Mouse (Mus musculus) left cerebral cortex, adult 18-20 months (tissue): ENCODE results near the gene Prpf31. TPM values are rescaled to one million over a fixed set of nuclear protein-coding genes. Genes with fewer than 3 reads are reported as not detected.
A peak's percentile ranks its signal among the peaks of the same experiment; 100 is the strongest.

Experiments used
- DNase-seq, 2 experiments: peaks; one replicate each; pipeline ENCODE4 v3.0.0; 2021 to 2022; ENCODE audit warnings: low spot score in 2 of 2, mixed read lengths in 1 of 2
- total RNA-seq, 2 experiments: library from RNA; stranded (reverse); gene quantifications; 2 replicates each; pipeline ENCODE4 v1.2.3; 2021

Prpf31 gene
- total RNA-seq, 2 experiments from 2014 or later: 53.0 to 55.2 TPM

DNA sequence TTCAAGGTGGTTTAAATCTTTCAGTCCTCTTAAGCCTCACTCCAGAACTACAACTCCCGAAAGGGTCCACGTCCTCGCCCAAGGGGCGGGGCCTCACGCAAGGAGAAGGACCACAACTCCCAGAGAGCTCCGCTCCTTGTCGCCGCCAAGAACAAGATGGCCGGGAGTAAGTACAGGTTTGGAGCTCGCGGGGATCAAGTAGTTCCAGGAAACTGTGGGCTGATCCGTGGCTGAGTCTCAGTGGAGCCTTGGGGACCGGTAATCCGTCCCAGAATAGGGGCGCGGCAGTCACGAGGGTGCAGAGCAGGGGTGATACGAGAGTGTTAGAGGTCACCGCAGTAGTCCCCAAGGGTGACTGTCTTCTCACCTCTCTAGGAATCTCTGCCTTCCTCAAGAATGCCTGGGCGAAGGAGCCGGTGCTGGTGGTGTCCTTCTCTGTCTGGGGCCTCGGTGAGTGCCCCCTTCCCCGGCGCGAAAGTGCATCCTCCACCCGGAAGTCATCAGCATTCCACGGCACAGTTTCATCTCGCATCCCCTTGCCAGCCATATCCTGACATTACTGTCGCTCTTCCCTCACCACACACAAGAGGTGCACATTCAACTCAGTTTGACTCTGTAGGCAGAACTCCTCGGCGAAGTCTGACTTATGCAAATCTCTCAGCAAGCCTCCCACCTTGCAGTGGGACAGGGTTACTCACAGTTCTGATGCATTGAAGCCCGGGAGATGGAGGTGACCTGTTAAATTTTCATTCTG lies 12.4 kb upstream of the Prpf31 start, which contains the start of gene Ndufa3:
Gene Ndufa3 (plus strand): TSS at position 132 of the 754 bp plus-strand sequence.
- peak; percentile 89 to 92 for DNase-seq

DNA sequence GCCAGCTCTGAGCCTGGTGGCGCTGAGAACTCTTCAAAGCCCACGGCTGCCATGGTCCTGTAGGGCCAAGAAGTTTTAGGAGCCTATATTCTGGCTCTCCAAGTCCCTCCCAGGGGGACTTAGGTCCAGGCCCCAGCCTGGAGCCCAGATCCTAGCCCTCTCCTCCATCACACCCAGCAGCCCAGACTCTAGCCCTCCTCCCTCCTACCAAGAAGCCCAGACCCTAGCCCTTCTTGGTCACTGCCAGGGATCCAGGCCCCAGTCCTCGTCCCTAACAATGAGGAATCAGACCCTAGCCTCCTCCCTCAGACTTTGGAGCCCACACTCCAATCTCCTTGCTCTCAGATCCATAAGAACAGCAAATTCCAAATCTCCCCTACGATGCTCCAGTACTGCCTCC lies 755 bp upstream of the Prpf31 start:
- no peak for DNase-seq

DNA sequence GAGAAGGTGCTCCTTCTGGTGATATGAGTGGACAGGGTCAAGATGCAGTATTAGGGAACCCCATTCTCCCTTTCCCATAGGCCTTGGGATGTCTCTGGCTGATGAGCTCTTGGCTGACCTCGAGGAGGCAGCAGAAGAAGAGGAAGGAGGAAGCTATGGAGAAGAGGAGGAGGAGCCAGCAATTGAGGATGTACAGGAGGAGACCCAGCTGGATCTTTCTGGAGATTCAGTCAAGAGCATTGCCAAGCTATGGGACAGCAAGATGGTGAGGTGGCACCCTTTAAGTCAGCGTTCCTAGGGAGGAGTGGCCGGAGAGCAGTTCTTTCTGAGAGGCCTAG lies 662 bp downstream of the Prpf31 start:
- no peak for DNase-seq

DNA sequence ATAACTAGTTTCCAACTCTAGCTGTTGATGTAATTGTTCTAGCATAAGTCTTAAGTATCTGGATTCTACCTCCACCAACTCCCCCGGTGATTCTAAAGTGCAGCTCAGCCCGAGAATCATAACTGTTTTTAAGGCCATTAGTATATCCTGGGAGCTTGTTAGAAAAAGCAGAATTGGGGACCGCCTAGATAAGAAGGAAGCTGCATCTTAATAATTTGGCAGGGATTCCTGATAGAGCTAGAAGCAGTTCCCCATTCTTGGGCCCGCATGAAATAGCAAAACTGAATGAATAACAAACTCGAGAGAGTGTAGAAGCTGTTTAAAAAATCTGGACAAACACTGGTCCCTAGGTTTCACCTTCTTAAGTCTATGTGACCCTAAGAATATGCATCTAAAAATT lies 13.6 kb downstream of the Prpf31 start:
- DNase-seq: no peak

DNA sequence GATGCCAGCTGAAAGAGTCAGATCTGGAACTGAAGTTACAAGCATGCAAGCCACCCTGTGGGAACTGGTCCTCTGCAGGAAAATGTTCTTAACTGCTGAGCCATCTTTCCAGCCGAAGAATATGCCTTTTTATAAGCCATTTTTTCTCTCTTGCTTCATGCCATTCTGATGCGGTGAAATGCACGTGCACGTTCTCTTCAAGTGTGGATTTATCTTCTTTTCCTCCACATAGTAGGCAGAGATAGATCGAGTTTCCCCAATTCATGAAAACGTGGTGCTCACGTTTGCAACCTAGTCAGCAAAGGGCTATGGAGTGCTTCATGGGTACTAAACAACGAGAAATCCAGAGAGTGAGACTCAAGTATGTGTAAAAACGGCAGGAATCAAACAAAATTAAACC lies 14.1 kb downstream of the Prpf31 start:
- DNase-seq: no peak

DNA sequence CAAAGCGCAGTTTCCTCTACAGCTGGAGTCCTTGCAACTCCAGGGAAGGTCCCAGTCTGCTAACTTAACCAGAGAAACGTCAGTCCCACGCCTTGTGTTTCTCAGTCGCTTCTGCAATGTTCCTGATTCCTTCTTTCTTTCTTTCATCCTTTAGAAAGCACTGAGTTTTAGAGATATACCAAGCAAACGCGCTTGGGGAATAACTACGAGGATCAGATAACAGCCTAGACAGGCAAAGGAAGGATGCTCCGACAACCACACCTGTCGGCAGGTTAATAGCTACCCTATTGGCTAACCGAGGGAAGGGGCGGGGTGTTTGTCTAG lies 14.5 kb downstream of the Prpf31 start:
- no peak for DNase-seq

DNA sequence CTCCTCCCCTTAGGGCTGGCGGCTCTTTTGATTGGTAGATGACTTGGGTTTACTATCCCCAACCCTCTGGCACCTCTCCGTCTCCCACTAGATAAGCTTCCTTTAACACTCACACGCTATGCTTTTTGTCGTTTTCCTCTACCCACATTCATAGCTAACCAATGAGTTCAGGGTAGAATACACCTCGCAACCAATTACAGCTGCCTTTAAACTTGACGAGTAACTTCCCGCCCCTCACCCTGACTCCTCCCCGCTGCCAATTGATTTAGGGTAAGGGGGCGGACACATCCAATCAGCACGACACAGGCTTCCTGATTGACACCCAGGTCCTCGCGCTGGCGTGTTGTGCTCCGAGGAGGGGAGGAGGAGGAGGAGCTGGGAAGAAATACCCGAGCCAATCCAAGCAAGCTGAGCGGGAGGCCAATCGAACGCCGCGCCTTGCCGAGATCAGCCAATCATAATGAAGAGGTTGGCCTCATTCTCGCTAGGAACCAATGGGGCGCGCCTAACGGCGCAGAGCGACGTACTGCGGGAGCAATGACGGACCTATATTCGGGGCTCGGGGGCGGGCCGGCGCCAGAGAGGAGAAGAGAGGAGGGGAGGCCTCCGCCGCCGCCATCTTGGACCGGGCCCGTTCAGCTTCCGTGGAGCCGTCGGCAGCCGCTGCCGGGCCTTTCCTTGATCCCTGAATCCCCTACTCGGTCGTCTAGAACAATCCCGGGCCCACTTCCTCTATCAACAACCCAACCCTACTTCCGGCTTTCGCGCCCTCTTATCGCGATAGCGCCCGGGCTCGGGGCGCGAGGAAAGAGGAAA lies 15.1 kb downstream of the Prpf31 start, which contains the start of gene Cnot3:
Gene Cnot3 (plus strand): TSS at position 597 of the 816 bp plus-strand sequence.
- DNase-seq: peak; percentile 95 to 98

DNA sequence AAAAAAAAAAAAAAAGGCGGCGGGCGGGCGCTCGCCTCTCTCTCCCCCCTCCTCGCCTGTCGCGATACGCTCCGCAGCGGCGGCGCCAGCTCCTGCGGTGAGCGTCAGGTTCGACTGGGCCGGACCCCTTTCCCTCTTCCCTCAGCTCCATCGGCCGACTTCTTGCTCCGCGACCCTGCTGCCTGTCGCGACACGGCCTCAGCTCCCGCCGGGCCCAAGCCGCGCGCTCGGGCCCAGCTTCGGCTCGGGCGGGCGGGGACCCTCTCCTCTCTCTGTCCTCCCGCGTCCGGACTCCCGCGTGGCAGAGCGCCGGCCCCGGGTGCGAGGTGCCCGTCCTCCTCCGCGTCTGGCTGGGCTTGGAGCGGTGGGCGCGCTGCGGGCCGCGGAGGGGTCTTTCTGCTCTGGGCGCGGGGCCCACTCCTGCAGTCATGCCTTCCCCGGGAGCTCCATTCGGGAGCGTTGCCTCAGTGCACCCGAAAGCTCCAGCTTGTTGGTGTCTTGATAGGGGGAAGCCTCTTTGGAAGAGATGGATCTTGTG lies 15.8 kb downstream of the Prpf31 start:
- DNase-seq: peak in 1 of 2 experiments; percentile 30

DNA sequence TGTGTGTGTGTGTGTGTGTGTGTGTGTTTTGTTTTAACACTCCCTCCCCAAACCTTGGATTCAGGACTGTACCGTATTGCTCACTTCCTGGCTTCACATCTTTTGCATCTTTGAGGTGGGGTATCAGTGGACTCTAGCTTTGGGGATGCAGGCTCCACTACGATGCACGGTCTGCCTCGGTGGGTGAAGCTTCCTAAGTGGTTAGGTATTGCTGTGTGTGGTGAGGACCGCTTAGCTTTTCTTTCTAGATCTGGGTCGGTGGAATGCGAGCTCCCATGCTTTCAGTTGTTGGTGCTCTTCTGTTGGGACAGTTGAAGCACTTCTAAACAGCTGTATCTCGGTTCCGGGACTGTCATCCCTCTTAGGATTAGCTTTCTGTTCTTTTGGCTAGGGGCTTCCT lies 16.4 kb downstream of the Prpf31 start:
- DNase-seq: no peak

DNA sequence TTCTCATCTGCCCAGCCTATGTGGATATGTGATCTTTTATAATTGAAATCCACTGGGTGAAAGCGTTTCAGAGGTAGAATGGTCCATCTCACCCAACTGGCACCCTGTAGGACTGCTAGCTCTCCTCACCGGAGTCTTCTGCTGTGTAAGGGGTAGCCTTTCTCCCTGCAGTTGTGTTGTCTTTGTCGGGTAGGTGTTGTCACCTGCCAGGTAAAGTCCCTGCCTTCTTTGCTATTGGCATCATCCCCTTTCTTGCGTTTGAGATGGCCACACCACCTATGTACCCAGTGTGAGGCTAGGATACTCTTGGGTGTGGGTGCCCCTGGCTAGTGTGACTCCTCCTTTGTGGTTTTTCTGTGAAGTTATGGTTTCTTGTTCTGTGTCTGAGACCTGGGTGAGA lies 16.9 kb downstream of the Prpf31 start:
- no peak for DNase-seq

DNA sequence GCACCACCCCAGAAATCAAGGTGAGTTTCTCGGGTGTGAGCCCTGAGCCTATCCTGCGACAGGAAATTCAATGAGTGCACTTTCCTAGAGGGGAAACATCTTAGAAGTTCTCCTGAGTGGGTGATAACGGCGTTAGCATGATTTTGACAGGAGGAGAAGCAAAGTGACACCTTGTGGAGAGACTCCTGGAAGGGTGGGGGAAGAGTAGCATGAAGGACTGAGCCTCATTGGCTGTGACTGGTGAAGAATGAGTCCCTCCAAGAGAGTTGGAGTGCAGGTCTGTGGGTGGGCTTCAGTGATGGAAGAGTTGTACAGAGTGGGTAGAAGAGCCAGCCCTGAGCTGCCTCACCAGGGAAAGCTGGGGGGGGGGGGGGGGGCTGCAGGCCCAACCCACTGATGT lies 27.2 kb downstream of the Prpf31 start:
- no peak for DNase-seq

DNA sequence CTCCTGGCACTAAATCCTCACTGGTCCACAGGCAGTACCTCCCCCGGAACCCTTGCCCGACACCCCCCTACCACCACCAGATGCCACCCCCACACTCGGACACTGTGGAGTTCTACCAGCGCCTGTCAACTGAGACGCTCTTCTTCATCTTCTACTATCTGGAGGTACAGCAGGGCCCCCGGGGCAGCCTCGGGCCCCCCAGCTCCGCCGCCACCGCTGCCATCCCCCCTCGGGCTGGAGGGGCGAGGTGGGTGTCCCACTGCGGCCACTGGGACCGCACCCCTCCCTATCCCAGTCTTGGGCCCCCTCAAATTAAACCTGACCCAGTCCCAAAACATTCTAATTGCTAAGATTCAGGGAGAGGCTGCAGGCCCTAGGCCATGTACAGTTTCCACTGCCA lies 28.8 kb downstream of the Prpf31 start:
- DNase-seq: no peak

DNA sequence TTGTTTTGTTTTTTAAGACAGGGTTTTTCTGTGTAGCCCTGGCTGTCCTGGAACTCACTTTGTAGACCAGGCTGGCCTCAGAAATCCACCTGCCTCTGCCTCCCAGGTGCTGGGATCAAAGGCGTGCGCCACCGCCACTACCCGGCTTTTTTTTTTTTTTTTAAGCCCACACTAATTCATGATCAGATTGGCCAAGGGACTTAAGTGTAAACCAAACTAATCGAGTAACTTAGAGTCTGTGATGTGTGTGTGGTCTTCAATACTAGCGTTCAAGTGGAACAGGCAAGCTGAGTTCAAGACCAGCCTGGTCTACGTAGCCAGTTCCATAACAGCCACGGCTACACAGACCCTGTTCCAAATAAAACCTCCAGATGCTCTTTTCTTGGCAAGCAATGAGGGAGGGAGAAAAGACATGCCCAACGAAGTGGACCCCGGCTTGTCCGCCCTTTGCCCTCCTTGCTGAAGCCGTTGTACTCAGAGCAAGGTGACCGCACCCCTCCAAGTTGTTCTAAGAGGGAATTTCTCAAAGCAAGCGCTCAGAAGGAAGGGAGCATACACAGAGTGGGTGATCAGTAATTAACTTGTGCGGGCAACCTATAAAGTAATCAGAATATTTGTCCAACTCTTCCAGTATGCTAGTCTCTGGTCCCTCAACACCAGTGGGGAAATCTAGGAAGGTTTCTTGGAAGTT lies 34.9 kb downstream of the Prpf31 start:
- DNase-seq: no peak

DNA sequence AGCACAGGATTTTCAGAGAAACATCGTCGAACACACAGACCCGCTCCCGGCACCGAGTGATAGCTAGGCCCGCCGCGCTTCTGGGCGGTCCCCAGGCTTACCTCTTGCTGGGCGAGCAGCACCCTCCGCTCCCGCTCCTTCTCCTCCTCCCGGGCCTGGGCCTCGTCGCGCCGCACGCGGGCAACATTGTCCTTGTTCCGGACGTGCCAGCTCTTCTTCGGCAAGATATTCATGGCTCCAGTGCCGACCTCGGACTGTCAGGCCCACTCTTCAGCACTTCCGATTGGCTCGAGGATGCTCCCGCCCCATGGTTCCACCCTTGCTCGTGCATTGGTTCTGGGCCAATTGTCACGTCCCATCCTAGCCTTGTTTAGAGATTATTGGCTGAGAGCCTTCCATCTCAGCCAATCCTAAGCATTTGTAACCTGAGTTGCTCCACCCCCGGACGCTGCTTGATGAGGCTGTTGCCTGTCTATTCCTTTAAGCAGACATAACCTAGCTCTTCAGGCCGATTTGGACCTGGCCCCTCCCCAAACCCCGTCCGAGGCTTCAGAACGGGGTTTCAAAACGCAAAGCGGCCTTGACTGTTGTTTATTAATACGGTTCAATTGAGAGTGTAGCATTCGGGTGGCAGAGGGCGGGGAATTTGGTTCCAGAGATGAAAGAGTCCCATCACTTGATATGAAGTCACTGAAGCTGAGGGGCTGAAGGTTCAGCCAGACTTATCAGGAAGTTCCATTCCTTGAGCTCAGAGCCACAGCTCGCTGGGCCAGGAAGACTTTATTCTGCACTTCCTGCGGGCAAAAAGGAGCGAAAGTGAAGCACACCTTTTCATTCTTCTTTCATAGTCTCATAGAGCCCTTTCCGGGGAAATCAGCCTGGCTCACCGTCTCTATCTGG lies 35.7 kb downstream of the Prpf31 start, which contains the start of gene Leng1:
Gene Leng1 (minus strand): TSS at position 626 of the 900 bp plus-strand sequence.
- peak; percentile 96 to 97 for DNase-seq

DNA sequence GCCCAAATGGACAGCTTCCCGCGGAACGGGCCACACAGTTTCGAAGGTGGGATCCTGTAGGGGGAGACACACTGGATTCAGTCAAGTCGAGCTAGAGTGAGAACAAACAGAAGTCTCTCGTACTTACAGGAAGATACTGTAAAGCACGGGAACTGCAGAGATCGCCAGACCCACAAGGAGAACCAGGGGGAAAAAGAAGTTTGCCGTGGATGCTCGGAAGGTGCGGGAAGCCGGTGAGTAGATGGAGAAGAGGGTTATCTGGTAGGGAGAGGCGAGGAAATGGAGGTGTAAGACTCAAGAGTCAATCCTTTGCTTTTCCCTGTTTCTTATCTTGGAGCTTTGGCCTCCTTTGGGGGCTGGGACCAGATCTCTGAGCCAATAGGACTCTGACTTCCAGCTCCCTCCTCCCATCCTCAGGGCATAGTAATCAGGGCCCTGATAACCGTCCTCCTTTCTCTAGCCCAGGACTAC lies 37.2 kb downstream of the Prpf31 start:
- DNase-seq: no peak

DNA sequence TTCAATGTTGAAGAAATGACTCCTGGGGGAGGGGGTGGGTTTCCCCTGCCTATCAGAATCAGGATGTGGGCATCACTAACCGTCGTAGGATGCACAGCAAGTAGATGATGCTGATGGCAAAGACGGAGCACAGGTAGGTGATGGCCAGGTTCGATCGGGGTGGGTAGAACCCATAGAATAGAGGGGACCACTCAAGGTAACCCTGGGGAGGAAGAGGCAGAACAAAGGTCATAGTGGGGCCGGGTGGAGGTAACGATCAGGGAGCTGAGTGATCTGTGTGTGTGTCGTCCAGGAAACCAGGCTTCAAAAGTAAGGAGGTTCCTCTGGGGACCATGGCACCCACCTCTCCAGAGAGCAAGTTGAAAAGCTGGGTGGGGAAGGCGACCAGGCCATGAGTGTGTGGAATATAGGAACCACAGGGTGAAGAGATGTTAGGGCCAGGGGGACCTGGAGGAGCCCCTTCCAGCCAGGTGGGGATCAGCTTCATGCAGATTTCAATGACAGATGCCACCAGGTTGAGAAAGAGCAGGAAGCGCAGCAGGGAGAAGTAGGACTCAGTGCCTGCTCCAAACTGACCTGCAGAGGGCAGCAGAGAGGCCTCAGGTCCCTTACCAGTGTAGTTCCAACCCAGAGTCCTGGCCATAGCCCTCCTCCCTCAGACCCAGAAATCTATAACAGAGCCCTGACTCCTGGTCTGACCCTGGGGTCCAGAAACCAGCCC lies 44.9 kb downstream of the Prpf31 start:
- peak; percentile 82 to 90 for DNase-seq

DNA sequence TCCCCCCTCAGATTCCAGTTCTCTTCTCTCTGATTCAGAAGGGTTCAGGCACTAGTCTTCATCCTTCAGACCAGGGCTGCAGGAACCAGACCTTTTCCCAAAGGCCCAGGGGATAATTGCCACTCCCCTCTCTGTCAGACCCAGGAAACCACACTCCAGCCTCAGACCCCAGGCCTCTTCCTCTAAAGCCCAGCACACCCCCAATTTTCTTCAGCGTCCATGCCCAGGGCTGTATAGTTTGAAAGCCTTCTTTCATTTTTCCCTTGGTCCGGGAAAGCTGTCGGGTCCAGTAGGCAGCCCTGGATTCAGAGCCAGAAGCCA lies 45.4 kb downstream of the Prpf31 start:
- no peak for DNase-seq

DNA sequence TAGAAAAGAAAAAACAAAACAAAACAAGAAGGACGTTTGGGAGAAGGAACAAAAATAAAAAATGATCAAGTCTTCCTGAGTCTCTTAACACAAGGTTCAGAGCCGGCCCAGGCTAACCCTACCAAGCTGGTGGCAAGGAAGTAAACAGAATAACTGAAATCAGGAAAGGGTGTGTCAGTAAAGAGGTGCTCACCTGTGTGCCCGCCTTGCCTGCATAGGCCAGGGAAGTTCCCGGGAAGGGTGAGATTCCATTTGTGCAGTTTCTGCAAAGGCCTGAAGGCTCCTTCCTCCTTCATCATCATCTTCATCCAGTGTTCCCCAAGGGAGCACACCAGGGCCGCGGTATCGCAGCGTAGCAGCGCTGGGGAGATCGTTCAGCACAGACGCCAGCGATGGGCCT lies 46.6 kb downstream of the Prpf31 start:
- no peak for DNase-seq

DNA sequence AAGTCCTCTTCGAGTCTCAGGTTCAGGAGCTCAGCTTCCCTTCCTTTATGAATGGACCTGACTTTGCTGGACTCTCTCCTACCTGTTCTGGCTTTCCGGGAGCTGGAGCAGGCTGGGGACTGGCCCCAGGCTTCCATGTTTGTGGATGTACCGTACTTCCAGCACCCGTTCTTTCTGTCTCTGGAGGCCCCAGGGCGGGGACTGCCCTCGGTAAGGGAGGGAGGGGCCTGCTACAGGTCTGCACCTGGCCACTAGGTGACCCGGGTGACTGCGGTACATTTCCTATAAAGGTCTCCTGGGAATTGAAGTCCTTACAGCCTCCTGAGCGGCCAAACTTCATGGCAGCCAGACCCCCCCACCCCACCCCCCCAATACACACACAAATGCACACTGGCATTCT lies 47.6 kb downstream of the Prpf31 start, which contains the start of gene Tmc4:
Gene Tmc4 (minus strand): TSS at position 212 of the 400 bp plus-strand sequence.
- DNase-seq: no peak
